Mouse (Mus musculus): Measurements from ENCODE around the gene Arhgef25. TPM values are rescaled to one million over a fixed set of nuclear protein-coding genes. Genes with fewer than 3 reads are reported as not detected.
"Not testable (repeated sequence)": the region's sequence is repeated elsewhere in the genome, so short reads cannot be mapped to it uniquely, and the experiment has no call there.

The Arhgef25 gene
- polyA plus RNA-seq, 1 experiment = 188 TPM

- no peak for DNase-seq (ENCODE audit: low spot score)
Measured at GRCm38 (mm10) chr10:127165654-127166403, 24.1 kb downstream of the Arhgef25 start.

- no peak for DNase-seq (ENCODE audit: low spot score)
Measured at GRCm38 (mm10) chr10:127165354-127165653, 24.6 kb downstream of the Arhgef25 start.

- peak; percentile 54 for DNase-seq (ENCODE audit: low spot score)
Measured at GRCm38 (mm10) chr10:127164631-127165353, 25.1 kb downstream of the Arhgef25 start, which contains the start of gene B4galnt1. Gene B4galnt1 (plus strand): TSS chr10:127165225.

- no peak for DNase-seq (ENCODE audit: low spot score)
Measured at GRCm38 (mm10) chr10:127164190-127164589, 25.7 kb downstream of the Arhgef25 start.

- not testable (repeated sequence) for DNase-seq (ENCODE audit: low spot score)
Measured at GRCm38 (mm10) chr10:127162771-127163261, 27.1 kb downstream of the Arhgef25 start.

- no peak for DNase-seq (ENCODE audit: low spot score)
Measured at GRCm38 (mm10) chr10:127160728-127161127, 29.2 kb downstream of the Arhgef25 start.

- no peak for DNase-seq (ENCODE audit: low spot score)
Measured at GRCm38 (mm10) chr10:127160081-127160480, 29.8 kb downstream of the Arhgef25 start.

- no peak for DNase-seq (ENCODE audit: low spot score)
Measured at GRCm38 (mm10) chr10:127158471-127158870, 31.4 kb downstream of the Arhgef25 start.

- DNase-seq (ENCODE audit: low spot score) = no peak
Measured at GRCm38 (mm10) chr10:127156511-127156910, 33.4 kb downstream of the Arhgef25 start.

- no peak for DNase-seq (ENCODE audit: low spot score)
Measured at GRCm38 (mm10) chr10:127156089-127156488, 33.8 kb downstream of the Arhgef25 start.

GRCm38 (mm10) chr10:127154652-127155051 lies 35.2 kb downstream of the Arhgef25 start:
- DNase-seq (ENCODE audit: low spot score) = no peak

GRCm38 (mm10) chr10:127154241-127154640 lies 35.6 kb downstream of the Arhgef25 start:
- DNase-seq (ENCODE audit: low spot score) = no peak

GRCm38 (mm10) chr10:127153323-127153722 lies 36.6 kb downstream of the Arhgef25 start:
- DNase-seq (ENCODE audit: low spot score) = no peak

GRCm38 (mm10) chr10:127152556-127152955 lies 37.3 kb downstream of the Arhgef25 start:
- DNase-seq (ENCODE audit: low spot score) = not testable (repeated sequence)

GRCm38 (mm10) chr10:127151233-127151632 lies 38.6 kb downstream of the Arhgef25 start:
- not testable (repeated sequence) for DNase-seq (ENCODE audit: low spot score)

- DNase-seq (ENCODE audit: low spot score) = no peak
Measured at GRCm38 (mm10) chr10:127150471-127150872, 39.4 kb downstream of the Arhgef25 start.

GRCm38 (mm10) chr10:127147135-127147534 lies 42.7 kb downstream of the Arhgef25 start:
- no peak for DNase-seq (ENCODE audit: low spot score)

- no peak for DNase-seq (ENCODE audit: low spot score)
Measured at GRCm38 (mm10) chr10:127145303-127145702, 44.6 kb downstream of the Arhgef25 start.

GRCm38 (mm10) chr10:127144536-127144935 lies 45.3 kb downstream of the Arhgef25 start:
- DNase-seq (ENCODE audit: low spot score) = no peak

- DNase-seq (ENCODE audit: low spot score) = no peak
Measured at GRCm38 (mm10) chr10:127143228-127143627, 46.7 kb downstream of the Arhgef25 start.

GRCm38 (mm10) chr10:127141500-127141899 lies 48.4 kb downstream of the Arhgef25 start:
- DNase-seq (ENCODE audit: low spot score) = no peak

- DNase-seq (ENCODE audit: low spot score) = no peak
Measured at GRCm38 (mm10) chr10:127140971-127141370, 48.9 kb downstream of the Arhgef25 start.
